Mouse (Mus musculus): ENCODE data around the gene Adam23. TPM values are rescaled to one million over a fixed set of nuclear protein-coding genes. Genes with fewer than 3 reads are reported as not detected.
A peak's percentile ranks its signal among the peaks of the same experiment; 100 is the strongest.

The Adam23 gene
- polyA plus RNA-seq (2014; fragmentation: Nextera tagmentation; extraction: Ambion mirVana): 26.0 and 27.6 TPM in 2 replicates

GRCm38 (mm10) chr1:63445656-63446046 is at the start of gene Adam23:
Gene Adam23, plus strand, starts transcription at chr1:63445891.
- Histone ChIP-seq H3K9me3 (ENCODE audit: control insufficient read depth, low read length) (no peaks in the 10 kb centered on the region), H3K4me3 (ENCODE audit: low read depth, low read length) (peak within 1 kb of the TSS; percentile 91), H3K36me3 (ENCODE audit: control insufficient read depth, insufficient read depth, low read length) (no peaks in the 10 kb centered on the region), H3K27me3 (ENCODE audit: control insufficient read depth, insufficient read depth, low read length) (0 out of 2 replicates have a peak, but pooled peaks cover 2% of the 10 kb centered on the region), H3K4me1 (ENCODE audit: control insufficient read depth, insufficient read depth, low read length) (0 out of 2 replicates have a peak, but pooled peaks cover 4% of the 10 kb centered on the region), H3K9ac (replicated peaks; ENCODE audit: low read depth, low read length) (peak within 1 kb of the TSS; percentile 90), H3K27ac (ENCODE audit: low read depth, low read length) (peak within 1 kb of the TSS; percentile 66), H3K4me2 (ENCODE audit: low read depth, low read length) (peak within 1 kb of the TSS; percentile 84)
- ATAC-seq (ENCODE audit: low read depth): peak; percentile 91
- 0% methylated on average over 27 of the region's 41 CpGs for WGBS

GRCm38 (mm10) chr1:63401130-63401529 is 44.6 kb upstream of the Adam23 start:
- no peak for ATAC-seq (ENCODE audit: low read depth)
- Histone ChIP-seq H3K27me3 (ENCODE audit: control insufficient read depth, insufficient read depth, low read length) (no peaks in the 10 kb centered on the region), H3K4me1 (ENCODE audit: control insufficient read depth, insufficient read depth, low read length) (no peaks in the 10 kb centered on the region), H3K4me3 (ENCODE audit: low read depth, low read length) (no peak overlapping the region), H3K4me2 (ENCODE audit: low read depth, low read length) (no peak overlapping the region), H3K27ac (ENCODE audit: low read depth, low read length) (no peak overlapping the region), H3K9me3 (ENCODE audit: control insufficient read depth, low read length) (no peaks in the 10 kb centered on the region), H3K36me3 (ENCODE audit: control insufficient read depth, insufficient read depth, low read length) (no peaks in the 10 kb centered on the region), H3K9ac (replicated peaks; ENCODE audit: low read depth, low read length) (no peak overlapping the region)
- WGBS: 77% methylated on average over 5 of the region's 5 CpGs

- no peak overlapping the region for H3K4me2 ChIP-seq (ENCODE audit: low read depth, low read length)
- H3K9ac ChIP-seq (replicated peaks; ENCODE audit: low read depth, low read length): no peak overlapping the region
- H3K27ac ChIP-seq (ENCODE audit: low read depth, low read length): no peak overlapping the region
- no peak for ATAC-seq (ENCODE audit: low read depth)
- no peaks in the 10 kb centered on the region for H3K27me3 ChIP-seq (ENCODE audit: control insufficient read depth, insufficient read depth, low read length)
- H3K4me1 ChIP-seq (ENCODE audit: control insufficient read depth, insufficient read depth, low read length): no peaks in the 10 kb centered on the region
- no peaks in the 10 kb centered on the region for H3K36me3 ChIP-seq (ENCODE audit: control insufficient read depth, insufficient read depth, low read length)
- 52% methylated on average over 4 of the region's 4 CpGs for WGBS
- no peaks in the 10 kb centered on the region for H3K9me3 ChIP-seq (ENCODE audit: control insufficient read depth, low read length)
- H3K4me3 ChIP-seq (ENCODE audit: low read depth, low read length): no peak overlapping the region
Observed at GRCm38 (mm10) chr1:63403601-63404000, 42.1 kb upstream of the Adam23 start.

- Histone ChIP-seq H3K27ac (ENCODE audit: low read depth, low read length) (no peak overlapping the region), H3K4me2 (ENCODE audit: low read depth, low read length) (no peak overlapping the region), H3K4me1 (ENCODE audit: control insufficient read depth, insufficient read depth, low read length) (no peaks in the 10 kb centered on the region), H3K27me3 (ENCODE audit: control insufficient read depth, insufficient read depth, low read length) (no peaks in the 10 kb centered on the region), H3K9ac (replicated peaks; ENCODE audit: low read depth, low read length) (no peak overlapping the region), H3K4me3 (ENCODE audit: low read depth, low read length) (no peak overlapping the region), H3K36me3 (ENCODE audit: control insufficient read depth, insufficient read depth, low read length) (no peaks in the 10 kb centered on the region), H3K9me3 (ENCODE audit: control insufficient read depth, low read length) (no peaks in the 10 kb centered on the region)
- WGBS: 82% methylated on average over 6 of the region's 6 CpGs
- ATAC-seq (ENCODE audit: low read depth): no peak
Observed at GRCm38 (mm10) chr1:63408344-63408743, 37.3 kb upstream of the Adam23 start.

GRCm38 (mm10) chr1:63418491-63418890 is 27.2 kb upstream of the Adam23 start:
- no peaks in the 10 kb centered on the region for H3K36me3 ChIP-seq (ENCODE audit: control insufficient read depth, insufficient read depth, low read length)
- H3K9ac ChIP-seq (replicated peaks; ENCODE audit: low read depth, low read length): no peak overlapping the region
- H3K4me1 ChIP-seq (ENCODE audit: control insufficient read depth, insufficient read depth, low read length): no peaks in the 10 kb centered on the region
- H3K4me3 ChIP-seq (ENCODE audit: low read depth, low read length): no peak overlapping the region
- peak; percentile 65 for ATAC-seq (ENCODE audit: low read depth)
- 51% methylated on average over 8 of the region's 8 CpGs for WGBS
- H3K27ac ChIP-seq (ENCODE audit: low read depth, low read length): no peak overlapping the region
- no peak overlapping the region for H3K4me2 ChIP-seq (ENCODE audit: low read depth, low read length)
- H3K27me3 ChIP-seq (ENCODE audit: control insufficient read depth, insufficient read depth, low read length): no peaks in the 10 kb centered on the region
- H3K9me3 ChIP-seq (ENCODE audit: control insufficient read depth, low read length): no peaks in the 10 kb centered on the region

GRCm38 (mm10) chr1:63430668-63431067 is 15.0 kb upstream of the Adam23 start:
- H3K9me3 ChIP-seq (ENCODE audit: control insufficient read depth, low read length): no peaks in the 10 kb centered on the region

GRCm38 (mm10) chr1:63431166-63431565 is 14.5 kb upstream of the Adam23 start:
- ATAC-seq (ENCODE audit: low read depth): no peak
- H3K9me3 ChIP-seq (ENCODE audit: control insufficient read depth, low read length): no peaks in the 10 kb centered on the region
- no peaks in the 10 kb centered on the region for H3K36me3 ChIP-seq (ENCODE audit: control insufficient read depth, insufficient read depth, low read length)
- H3K27ac ChIP-seq (ENCODE audit: low read depth, low read length): no peak overlapping the region
- no peak overlapping the region for H3K4me3 ChIP-seq (ENCODE audit: low read depth, low read length)
- no peak overlapping the region for H3K4me2 ChIP-seq (ENCODE audit: low read depth, low read length)
- H3K9ac ChIP-seq (replicated peaks; ENCODE audit: low read depth, low read length): no peak overlapping the region
- H3K27me3 ChIP-seq (ENCODE audit: control insufficient read depth, insufficient read depth, low read length): no peaks in the 10 kb centered on the region
- no peaks in the 10 kb centered on the region for H3K4me1 ChIP-seq (ENCODE audit: control insufficient read depth, insufficient read depth, low read length)
- 89% methylated on average over 8 of the region's 8 CpGs for WGBS

More at GRCm38 (mm10) chr1:63430668-63431067, 15.0 kb upstream of the Adam23 start:
- no peak overlapping the region for H3K4me2 ChIP-seq (ENCODE audit: low read depth, low read length)
- no peak for ATAC-seq (ENCODE audit: low read depth)
- H3K9ac ChIP-seq (replicated peaks; ENCODE audit: low read depth, low read length): no peak overlapping the region
- no peaks in the 10 kb centered on the region for H3K36me3 ChIP-seq (ENCODE audit: control insufficient read depth, insufficient read depth, low read length)
- no peaks in the 10 kb centered on the region for H3K4me1 ChIP-seq (ENCODE audit: control insufficient read depth, insufficient read depth, low read length)
- H3K27me3 ChIP-seq (ENCODE audit: control insufficient read depth, insufficient read depth, low read length): no peaks in the 10 kb centered on the region
- WGBS: 81% methylated on average over 6 of the region's 6 CpGs
- no peak overlapping the region for H3K4me3 ChIP-seq (ENCODE audit: low read depth, low read length)
- no peak overlapping the region for H3K27ac ChIP-seq (ENCODE audit: low read depth, low read length)

- Histone ChIP-seq H3K9me3 (ENCODE audit: control insufficient read depth, low read length) (no peaks in the 10 kb centered on the region), H3K4me2 (ENCODE audit: low read depth, low read length) (no peak overlapping the region), H3K27ac (ENCODE audit: low read depth, low read length) (no peak overlapping the region), H3K36me3 (ENCODE audit: control insufficient read depth, insufficient read depth, low read length) (no peaks in the 10 kb centered on the region), H3K9ac (replicated peaks; ENCODE audit: low read depth, low read length) (no peak overlapping the region), H3K4me1 (ENCODE audit: control insufficient read depth, insufficient read depth, low read length) (no peaks in the 10 kb centered on the region), H3K4me3 (ENCODE audit: low read depth, low read length) (no peak overlapping the region), H3K27me3 (ENCODE audit: control insufficient read depth, insufficient read depth, low read length) (no peaks in the 10 kb centered on the region)
- ATAC-seq (ENCODE audit: low read depth): no peak
- WGBS: 48% methylated on average over 3 of the region's 3 CpGs
Observed at GRCm38 (mm10) chr1:63431842-63432241, 13.8 kb upstream of the Adam23 start.

GRCm38 (mm10) chr1:63434052-63434451 is 11.6 kb upstream of the Adam23 start:
- Histone ChIP-seq H3K4me2 (ENCODE audit: low read depth, low read length) (no peak overlapping the region), H3K27ac (ENCODE audit: low read depth, low read length) (no peak overlapping the region), H3K9ac (replicated peaks; ENCODE audit: low read depth, low read length) (no peak overlapping the region), H3K27me3 (ENCODE audit: control insufficient read depth, insufficient read depth, low read length) (no peaks in the 10 kb centered on the region), H3K36me3 (ENCODE audit: control insufficient read depth, insufficient read depth, low read length) (no peaks in the 10 kb centered on the region), H3K9me3 (ENCODE audit: control insufficient read depth, low read length) (no peaks in the 10 kb centered on the region), H3K4me3 (ENCODE audit: low read depth, low read length) (no peak overlapping the region), H3K4me1 (ENCODE audit: control insufficient read depth, insufficient read depth, low read length) (no peaks in the 10 kb centered on the region)
- ATAC-seq (ENCODE audit: low read depth): no peak
- WGBS: 77% methylated on average over 7 of the region's 7 CpGs
